Mouse (Mus musculus): Measurements from ENCODE around the gene Slc1a5. TPM values are rescaled to one million over a fixed set of nuclear protein-coding genes. Genes with fewer than 3 reads are reported as not detected.

The Slc1a5 gene
- polyA plus RNA-seq, 1 experiment: 35.2 TPM

DNA sequence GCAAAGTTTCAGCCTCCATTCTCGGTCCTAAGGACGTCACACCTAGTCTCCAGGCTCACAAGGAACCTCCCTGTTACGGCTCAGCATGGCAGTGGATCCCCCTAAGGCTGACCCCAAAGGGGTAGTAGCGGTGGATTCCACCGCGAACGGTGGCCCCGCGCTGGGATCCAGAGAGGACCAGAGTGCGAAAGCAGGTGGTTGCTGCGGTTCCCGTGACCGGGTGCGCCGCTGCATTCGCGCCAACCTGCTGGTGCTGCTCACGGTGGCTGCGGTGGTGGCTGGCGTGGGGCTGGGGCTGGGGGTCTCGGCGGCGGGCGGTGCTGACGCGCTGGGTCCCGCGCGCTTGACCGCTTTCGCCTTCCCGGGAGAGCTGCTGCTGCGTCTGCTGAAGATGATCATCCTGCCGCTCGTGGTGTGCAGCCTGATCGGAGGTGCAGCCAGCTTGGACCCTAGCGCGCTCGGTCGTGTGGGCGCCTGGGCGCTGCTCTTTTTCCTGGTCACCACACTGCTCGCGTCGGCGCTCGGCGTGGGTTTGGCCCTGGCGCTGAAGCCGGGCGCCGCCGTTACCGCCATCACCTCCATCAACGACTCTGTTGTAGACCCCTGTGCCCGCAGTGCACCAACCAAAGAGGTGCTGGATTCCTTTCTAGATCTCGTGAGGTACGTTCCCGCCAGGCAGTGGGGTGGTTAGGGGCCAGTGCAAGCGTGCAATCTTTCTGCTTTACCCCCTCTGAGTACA lies 845 bp downstream of the Slc1a5 start:
- H3K36me3 ChIP-seq (replicated peaks; ENCODE audit: low read length): peaks cover 21% of the 10 kb centered on the region
- peak overlapping the region; percentile 98 for H3K4me3 ChIP-seq (replicated peaks)
- H3K27me3 ChIP-seq (replicated peaks): no peaks in the 10 kb centered on the region
- TF ChIP-seq FLI1 (IDR thresholded peaks at IDR 0.05; ENCODE audit: low read length) (no peak), GATA1 (IDR thresholded peaks at IDR 0.05; ENCODE audit: borderline replicate concordance, low read length) (no peak)
- peaks cover 67% of the 10 kb centered on the region for H3K4me1 ChIP-seq
- H3K9me3 ChIP-seq: no peaks in the 10 kb centered on the region

GRCm38 (mm10) chr7:16782555-16783125 lies 1.5 kb downstream of the Slc1a5 start:
- Histone ChIP-seq H3K36me3 (replicated peaks; ENCODE audit: low read length) (peaks cover 27% of the 10 kb centered on the region), H3K4me1 (peaks cover 67% of the 10 kb centered on the region), H3K9me3 (no peaks in the 10 kb centered on the region), H3K27me3 (replicated peaks) (no peaks in the 10 kb centered on the region), H3K4me3 (replicated peaks) (peak overlapping the region; percentile 98)
- no peak for TF ChIP-seq FLI1 (IDR thresholded peaks at IDR 0.05; ENCODE audit: low read length)
- TF ChIP-seq GATA1 (IDR thresholded peaks at IDR 0.05; ENCODE audit: borderline replicate concordance, low read length): no peak; the same call in 2 of the 3 replicates

DNA sequence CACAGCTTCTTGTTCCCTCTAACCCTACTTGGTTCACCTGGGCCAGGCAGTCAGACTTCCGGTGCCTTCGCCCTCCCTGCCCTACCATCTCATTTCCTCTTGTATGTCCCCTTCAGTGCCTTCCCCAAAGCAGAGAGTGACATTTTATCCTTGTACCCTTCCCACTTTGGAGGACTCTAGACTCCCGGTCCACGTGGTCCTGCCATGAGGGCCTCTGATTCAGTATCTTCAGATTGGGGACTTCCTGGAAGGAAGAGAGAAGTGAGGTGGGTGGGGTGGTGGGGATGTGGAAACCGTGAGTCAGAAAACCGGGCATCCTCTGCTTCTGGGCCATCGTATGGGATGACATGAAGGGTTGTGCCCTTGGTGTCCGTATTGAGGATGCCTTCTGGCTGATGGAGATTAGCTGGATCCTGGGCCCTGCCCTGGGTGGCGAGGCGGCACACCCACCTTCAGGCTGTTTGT lies 2.1 kb downstream of the Slc1a5 start:
- TF ChIP-seq GATA1 (IDR thresholded peaks at IDR 0.05; ENCODE audit: borderline replicate concordance, low read length): no peak
- TF ChIP-seq FLI1 (IDR thresholded peaks at IDR 0.05; ENCODE audit: low read length): no peak
- Histone ChIP-seq H3K4me3 (replicated peaks) (peak overlapping the region; percentile 98), H3K36me3 (replicated peaks; ENCODE audit: low read length) (peaks cover 33% of the 10 kb centered on the region), H3K4me1 (peaks cover 67% of the 10 kb centered on the region), H3K27me3 (replicated peaks) (no peaks in the 10 kb centered on the region), H3K9me3 (no peaks in the 10 kb centered on the region)

GRCm38 (mm10) chr7:16783758-16784415 lies 2.7 kb downstream of the Slc1a5 start:
- no peak for TF ChIP-seq GATA1 (IDR thresholded peaks at IDR 0.05; ENCODE audit: borderline replicate concordance, low read length)
- TF ChIP-seq FLI1 (IDR thresholded peaks at IDR 0.05; ENCODE audit: low read length): no peak
- peaks cover 67% of the 10 kb centered on the region for H3K4me1 ChIP-seq
- H3K9me3 ChIP-seq: no peaks in the 10 kb centered on the region

GRCm38 (mm10) chr7:16784498-16784976 lies 3.4 kb downstream of the Slc1a5 start:
- Histone ChIP-seq H3K9me3 (no peaks in the 10 kb centered on the region), H3K4me1 (peaks cover 67% of the 10 kb centered on the region), H3K36me3 (replicated peaks; ENCODE audit: low read length) (peaks cover 46% of the 10 kb centered on the region), H3K4me3 (replicated peaks) (peak overlapping the region; percentile 98), H3K27me3 (replicated peaks) (no peaks in the 10 kb centered on the region)
- no peak for TF ChIP-seq GATA1 (IDR thresholded peaks at IDR 0.05; ENCODE audit: borderline replicate concordance, low read length)
- no peak for TF ChIP-seq FLI1 (IDR thresholded peaks at IDR 0.05; ENCODE audit: low read length)

More at GRCm38 (mm10) chr7:16783758-16784415, 2.7 kb downstream of the Slc1a5 start:
- Histone ChIP-seq H3K27me3 (replicated peaks) (no peaks in the 10 kb centered on the region), H3K36me3 (replicated peaks; ENCODE audit: low read length) (peaks cover 39% of the 10 kb centered on the region), H3K4me3 (replicated peaks) (peak overlapping the region; percentile 98)

DNA sequence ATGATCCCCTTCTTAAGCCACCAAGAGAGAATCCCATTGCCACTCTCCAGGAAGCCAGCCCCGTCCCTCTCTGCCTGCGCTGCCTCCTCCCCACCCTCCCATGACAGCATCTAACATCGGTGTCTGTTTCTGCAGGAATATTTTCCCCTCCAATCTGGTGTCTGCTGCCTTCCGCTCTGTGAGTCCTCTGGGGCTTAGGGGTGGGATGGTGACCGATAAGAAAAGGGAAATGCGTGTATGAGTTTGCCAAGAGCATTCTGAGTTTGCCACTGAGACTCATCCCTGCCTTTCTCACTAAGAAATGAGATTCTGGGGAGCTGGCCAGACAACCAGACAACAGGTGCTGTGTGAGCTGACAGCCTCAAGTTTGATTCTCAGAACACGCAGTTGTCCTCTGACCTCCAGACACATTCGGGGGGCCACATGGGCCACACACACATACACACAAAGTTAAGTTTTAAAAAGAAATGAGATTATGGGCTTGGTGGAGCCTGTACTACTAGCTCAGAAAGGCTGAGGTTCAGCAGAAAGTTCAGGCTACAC lies 4.5 kb downstream of the Slc1a5 start:
- Histone ChIP-seq H3K36me3 (replicated peaks; ENCODE audit: low read length) (peaks cover 56% of the 10 kb centered on the region), H3K4me1 (peaks cover 57% of the 10 kb centered on the region), H3K4me3 (replicated peaks) (peak overlapping the region; percentile 50), H3K27me3 (replicated peaks) (no peaks in the 10 kb centered on the region), H3K9me3 (no peaks in the 10 kb centered on the region)
- TF ChIP-seq FLI1 (IDR thresholded peaks at IDR 0.05; ENCODE audit: low read length) (no peak), GATA1 (IDR thresholded peaks at IDR 0.05; ENCODE audit: borderline replicate concordance, low read length) (no peak)

DNA sequence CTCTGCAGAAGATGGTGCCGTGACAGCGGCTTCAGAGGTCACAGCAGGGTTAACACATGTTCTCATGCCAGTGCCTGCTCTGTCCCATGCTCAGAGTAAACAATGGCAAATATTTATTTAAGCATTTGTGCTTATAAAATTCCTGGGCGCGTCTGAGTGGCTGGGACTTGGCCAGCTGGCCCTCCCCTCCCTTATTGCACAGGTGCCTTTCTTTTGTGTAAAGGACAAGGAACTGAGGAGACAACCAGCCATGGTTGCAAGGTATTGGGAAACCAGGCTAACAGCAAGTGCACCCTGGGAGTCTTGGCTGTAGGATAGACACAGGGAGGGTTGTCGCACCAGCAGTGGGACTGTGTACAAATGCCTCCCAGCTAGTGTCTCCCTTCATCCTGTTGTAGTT lies 11.2 kb downstream of the Slc1a5 start:
- Histone ChIP-seq H3K9me3 (no peaks in the 10 kb centered on the region), H3K4me1 (peaks cover 9% of the 10 kb centered on the region), H3K27me3 (replicated peaks) (no peaks in the 10 kb centered on the region), H3K4me3 (replicated peaks) (no peak overlapping the region), H3K36me3 (replicated peaks; ENCODE audit: low read length) (peaks cover 93% of the 10 kb centered on the region)
- TF ChIP-seq FLI1 (IDR thresholded peaks at IDR 0.05; ENCODE audit: low read length): no peak

- peaks cover 93% of the 10 kb centered on the region for H3K36me3 ChIP-seq (replicated peaks; ENCODE audit: low read length)
- no peaks in the 10 kb centered on the region for H3K27me3 ChIP-seq (replicated peaks)
- TF ChIP-seq GATA1 (IDR thresholded peaks at IDR 0.05; ENCODE audit: borderline replicate concordance, low read length) (no peak), FLI1 (IDR thresholded peaks at IDR 0.05; ENCODE audit: low read length) (no peak)
- H3K4me3 ChIP-seq (replicated peaks): no peak overlapping the region
- H3K9me3 ChIP-seq: no peaks in the 10 kb centered on the region
- H3K4me1 ChIP-seq: peaks cover 9% of the 10 kb centered on the region
Observed at GRCm38 (mm10) chr7:16793010-16793725, 12.0 kb downstream of the Slc1a5 start.

DNA sequence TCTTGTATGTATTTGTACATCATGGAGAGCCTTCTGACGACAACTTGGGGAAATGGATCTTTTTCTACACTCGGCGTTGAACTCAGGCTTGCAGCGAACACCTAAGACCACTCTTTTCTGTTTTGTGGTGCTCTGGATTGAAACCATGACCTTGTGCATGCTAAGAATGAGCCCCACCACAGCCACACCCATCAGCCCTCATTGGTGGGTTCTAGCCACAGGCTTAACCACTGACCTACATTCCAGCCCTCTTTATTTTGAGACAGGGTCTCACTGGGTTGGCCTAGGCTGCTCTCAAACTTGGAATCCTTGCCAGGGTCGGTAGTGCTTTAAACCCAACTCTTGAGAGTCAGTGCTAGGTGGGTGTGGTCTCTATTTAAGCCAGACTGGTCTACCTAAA lies 13.7 kb downstream of the Slc1a5 start:
- TF ChIP-seq GATA1 (IDR thresholded peaks at IDR 0.05; ENCODE audit: borderline replicate concordance, low read length): no peak
- TF ChIP-seq FLI1 (IDR thresholded peaks at IDR 0.05; ENCODE audit: low read length): no peak
- peaks cover 9% of the 10 kb centered on the region for H3K4me1 ChIP-seq
- peaks cover 89% of the 10 kb centered on the region for H3K36me3 ChIP-seq (replicated peaks; ENCODE audit: low read length)
- no peaks in the 10 kb centered on the region for H3K27me3 ChIP-seq (replicated peaks)
- no peaks in the 10 kb centered on the region for H3K9me3 ChIP-seq
- H3K4me3 ChIP-seq (replicated peaks): no peak overlapping the region

All from megakaryocyte, embryonic 14.5 days (primary cell).